Mouse (Mus musculus): ENCODE data around the gene Cd81. TPM values are rescaled to one million over a fixed set of nuclear protein-coding genes. Genes with fewer than 3 reads are reported as not detected.
A peak's percentile ranks its signal among the peaks of the same experiment; 100 is the strongest.

The Cd81 gene
- total and polyA plus RNA-seq, 3 experiments: 105 to 133 TPM; not detected in 1

- TF ChIP-seq ELF1 (IDR thresholded peaks at IDR 0.05; ENCODE audit: low read depth, low read length): no peak
- TF ChIP-seq ETS1 (IDR thresholded peaks at IDR 0.05; ENCODE audit: low read depth, low read length): no peak
Observed at GRCm38 (mm10) chr7:143006756-143007598, 45.6 kb upstream of the Cd81 start (continued).

GRCm38 (mm10) chr7:143007599-143008369 lies 44.8 kb upstream of the Cd81 start:
- no peaks in the 10 kb centered on the region for H3K9me3 ChIP-seq (replicated peaks; ENCODE audit: insufficient read depth, low read length)
- H3K4me1 ChIP-seq (ENCODE audit: control insufficient read depth in 1 of 2, insufficient read depth in 2 of 2, low read length in 2 of 2): peaks cover 10 to 61% of the 10 kb centered on the region in 2 experiments
- H3K9ac ChIP-seq (ENCODE audit: control insufficient read depth, low read depth, low read length, poor library complexity, severe bottlenecking): peak overlapping the region; percentile 88
- H3K27ac ChIP-seq (ENCODE audit: control insufficient read depth, low read depth, low read length): peak overlapping the region; percentile 100
- H3K4me3 ChIP-seq (ENCODE audit: control insufficient read depth in 1 of 2, insufficient read depth in 1 of 2, low read depth in 2 of 2, low read length in 2 of 2): peak overlapping the region; percentile 71 to 77
- H3K36me3 ChIP-seq (ENCODE audit: control insufficient read depth in 1 of 2, insufficient read depth in 2 of 2, low read length in 2 of 2): peaks cover 3 to 44% of the 10 kb centered on the region in 2 experiments
- peaks cover 35% of the 10 kb centered on the region for H3K79me2 ChIP-seq (ENCODE audit: control insufficient read depth, insufficient read depth, low read length, poor library complexity)
- DNase-seq (ENCODE audit: low read depth, low spot score): peak; percentile 94
- H3K27me3 ChIP-seq (ENCODE audit: control insufficient read depth in 1 of 2, insufficient read depth in 2 of 2, low read length in 2 of 2): no peaks in the 10 kb centered on the region
- TF ChIP-seq E2F4 (IDR thresholded peaks at IDR 0.05; ENCODE audit: borderline replicate concordance, low read depth, low read length) (no peak), ETS1 (IDR thresholded peaks at IDR 0.05; ENCODE audit: low read depth, low read length) (0 out of 2 replicates have a peak, but pooled peaks have one; percentile 36), CHD1 (IDR thresholded peaks at IDR 0.05; ENCODE audit: low read depth, low read length) (no peak; the same call in 1 of the 2 replicates), ZKSCAN1 (IDR thresholded peaks at IDR 0.05; ENCODE audit: low read depth, low read length) (no peak), POLR2A (IDR thresholded peaks at IDR 0.05; ENCODE audit: control insufficient read depth in 1 of 2, insufficient read depth in 1 of 2, low read depth in 1 of 2, low read length in 2 of 2, poor library complexity in 1 of 2) (peak in 1 of 2 experiments; percentile 33; a peak in 1 of 4 replicates), CTCF (IDR thresholded peaks at IDR 0.05 in 2 of 3, conservative IDR thresholded peaks at IDR 0.05 in 1 of 3; ENCODE audit: control insufficient read depth in 1 of 3, insufficient read depth in 1 of 3, low read depth in 2 of 3, low read length in 3 of 3, poor library complexity in 1 of 3, severe bottlenecking in 1 of 3) (peak; percentile 83 to 89 (median 86)), GABPA (IDR thresholded peaks at IDR 0.05; ENCODE audit: low read depth, low read length) (no peak), HCFC1 (IDR thresholded peaks at IDR 0.05; ENCODE audit: low read depth, low read length) (peak; percentile 62), NRF1 (IDR thresholded peaks at IDR 0.05; ENCODE audit: insufficient read depth, low read depth, low read length, poor library complexity, severe bottlenecking) (peak; percentile 48; the same call in 1 of the 2 replicates), BHLHE40 (IDR thresholded peaks at IDR 0.05; ENCODE audit: borderline replicate concordance, low read depth, low read length) (0 out of 2 replicates have a peak, but pooled peaks have one; percentile 16), USF1 (IDR thresholded peaks at IDR 0.05; ENCODE audit: low read depth, low read length) (no peak), MAFK (IDR thresholded peaks at IDR 0.05; ENCODE audit: borderline replicate concordance, low read depth, low read length) (no peak), POLR2AphosphoS2 (IDR thresholded peaks at IDR 0.05; ENCODE audit: low read length) (peak; percentile 51; the same call in 1 of the 2 replicates), SIN3A (IDR thresholded peaks at IDR 0.05; ENCODE audit: low read length) (peak; percentile 55), RCOR1 (IDR thresholded peaks at IDR 0.05; ENCODE audit: low read depth, low read length) (no peak), POLR2AphosphoS5 (IDR thresholded peaks at IDR 0.05; ENCODE audit: borderline replicate concordance, low read depth, low read length) (no peak), USF2 (IDR thresholded peaks at IDR 0.05; ENCODE audit: borderline replicate concordance in 1 of 2, insufficient read depth in 1 of 2, low read depth in 1 of 2, low read length in 2 of 2) (no peak), JUND (IDR thresholded peaks at IDR 0.05; ENCODE audit: low read depth, low read length) (no peak), CHD2 (IDR thresholded peaks at IDR 0.05; ENCODE audit: low read length) (no peak), RAD21 (IDR thresholded peaks at IDR 0.05; ENCODE audit: low read depth, low read length) (peak; percentile 64), MYB (IDR thresholded peaks at IDR 0.05; ENCODE audit: low read depth, low read length) (no peak), KAT2A (conservative IDR thresholded peaks at IDR 0.05; ENCODE audit: low read depth, low read length) (no peak; the same call in 1 of the 2 replicates), TCF12 (IDR thresholded peaks at IDR 0.05; ENCODE audit: low read depth, low read length) (peak; percentile 27; the same call in 1 of the 2 replicates), EP300 (IDR thresholded peaks at IDR 0.05; ENCODE audit: low read depth in 1 of 2, low read length in 2 of 2) (peak in 1 of 2 experiments; percentile 35; a peak in 2 of 4 replicates), MEF2A (IDR thresholded peaks at IDR 0.05; ENCODE audit: extremely low read depth, insufficient replicate concordance, low read depth, low read length, poor library complexity, severe bottlenecking) (no peak), MXI1 (IDR thresholded peaks at IDR 0.05; ENCODE audit: low read depth, low read length) (peak; percentile 73), MAZ (IDR thresholded peaks at IDR 0.05; ENCODE audit: low read depth, low read length) (peak; percentile 68; the same call in 1 of the 2 replicates), TAL1 (IDR thresholded peaks at IDR 0.05; ENCODE audit: low read length) (no peak), UBTF (IDR thresholded peaks at IDR 0.05; ENCODE audit: borderline replicate concordance, insufficient read depth, low read depth, low read length) (no peak)

All from MEL (cell line).